Mouse (Mus musculus) adipose tissue, adult 10 weeks (tissue): ENCODE measurements around the gene Hist1h2bf. TPM values are rescaled to one million over a fixed set of nuclear protein-coding genes. Genes with fewer than 3 reads are reported as not detected.

Experiments
- polyA plus RNA-seq: library from polyadenylated mRNA; stranded (reverse); fragments of 350-450 nt; fragmentation: Illumina TruSeq; extraction: RNeasy Lipid Tissue Mini Kit (QIAGEN cat#74804); gene quantifications from one replicate; pipeline ENCODE4 v1.2.3, GENCODE M21; 2014; ENCODE audit warnings: low read depth, low replicate concordance

Hist1h2bf gene
- not detected for polyA plus RNA-seq

GRCm38 (mm10) chr13:23573898-23574524 is at the start of gene Hist1h2bf, which contains the start of gene Hist1h2ad:
Gene Hist1h2bf (minus strand): TSS chr13:23574196.
Gene Hist1h2ad (plus strand): TSS chr13:23574381.

GRCm38 (mm10) chr13:23622175-23622671 is 48.2 kb upstream of the Hist1h2bf start, which contains the start of gene Hist1h1e:
Gene Hist1h1e (minus strand): TSS chr13:23622558.

GRCm38 (mm10) chr13:23620733-23621531 is 46.9 kb upstream of the Hist1h2bf start, which contains the start of gene Hist1h2be:
Gene Hist1h2be (minus strand): TSS chr13:23621124.

GRCm38 (mm10) chr13:23581408-23582218 is 7.6 kb upstream of the Hist1h2bf start, which contains the start of gene Hist1h4d:
Gene Hist1h4d (plus strand): TSS chr13:23581598.

GRCm38 (mm10) chr13:23575271-23575851 is 1.4 kb upstream of the Hist1h2bf start, which contains the start of gene Hist1h3d:
Gene Hist1h3d (plus strand): TSS chr13:23575763.

GRCm38 (mm10) chr13:23571022-23571503 is 2.9 kb downstream of the Hist1h2bf start, which contains the start of the genes Hist1h2ae and Hist1h2bg:
Gene Hist1h2ae (minus strand): TSS chr13:23571220.
Gene Hist1h2bg (plus strand): TSS chr13:23571396.

GRCm38 (mm10) chr13:23561883-23562659 is 11.9 kb downstream of the Hist1h2bf start, which contains the start of gene Hist1h3e:
Gene Hist1h3e (minus strand): TSS chr13:23562369.

GRCm38 (mm10) chr13:23552962-23553361 is 21.0 kb downstream of the Hist1h2bf start, which contains the start of gene Hist1h1d:
Gene Hist1h1d (plus strand): TSS chr13:23553262.

GRCm38 (mm10) chr13:23551146-23551834 is 22.7 kb downstream of the Hist1h2bf start, which contains the start of gene Hist1h4f:
Gene Hist1h4f (minus strand): TSS chr13:23551648.

GRCm38 (mm10) chr13:23543965-23544786 is 29.8 kb downstream of the Hist1h2bf start, which contains the start of gene Hist1h3f:
Gene Hist1h3f (plus strand): TSS chr13:23544052.

GRCm38 (mm10) chr13:23542999-23543607 is 30.9 kb downstream of the Hist1h2bf start, which contains the start of gene Hist1h2bh:
Gene Hist1h2bh (minus strand): TSS chr13:23543392.

GRCm38 (mm10) chr13:23535137-23536075 is 38.6 kb downstream of the Hist1h2bf start, which contains the start of gene Hist1h3g:
Gene Hist1h3g (plus strand): TSS chr13:23535422.

GRCm38 (mm10) chr13:23533560-23534367 is 40.2 kb downstream of the Hist1h2bf start, which contains the start of gene Hist1h2af:
Gene Hist1h2af (plus strand): TSS chr13:23533906.

GRCm38 (mm10) chr13:23530901-23531875 is 42.8 kb downstream of the Hist1h2bf start, which contains the start of gene Hist1h4h:
Gene Hist1h4h (plus strand): TSS chr13:23531050.

